8 mouse cellular contexts compared by ENCODE assay signal in genomic region chr6:112946021-112946811, GRCm38 (mm10). TPM values are rescaled to one million over a fixed set of nuclear protein-coding genes. Genes with fewer than 3 reads are reported as not detected.
DNase-seq lines count a peak whose midpoint lies in the region; ATAC-seq and TF ChIP-seq lines count a peak whose summit lies in the region.

No protein-coding gene starts in this region.

- H3K36me3 ChIP-seq in liver, adult 2 months (ENCODE audit: control insufficient read depth, insufficient read depth, low read length): no peaks in the 10 kb centered on the region
- H3K36me3 ChIP-seq in embryonic facial prominence, embryonic 13.5 days: peaks cover 4% of the 10 kb centered on the region; the same call in 1 of the 2 replicates
- no peaks in the 10 kb centered on the region for H3K36me3 ChIP-seq in hindbrain, embryonic 16.5 days (ENCODE audit: control insufficient read depth, insufficient read depth, low read length)
- H3K36me3 ChIP-seq in midbrain, embryonic 14.5 days (ENCODE audit: control insufficient read depth, insufficient read depth, low read length): peaks cover 9% of the 10 kb centered on the region; the same call in 1 of the 2 replicates

- WGBS in liver, adult 2 months: 28% methylated on average over 12 of the region's 12 CpGs
- 7% methylated on average over 12 of the region's 12 CpGs for WGBS in embryonic facial prominence, embryonic 13.5 days
- WGBS in hindbrain, embryonic 16.5 days: 2% methylated on average over 12 of the region's 12 CpGs
- WGBS in midbrain, embryonic 14.5 days: 0% methylated on average over 12 of the region's 12 CpGs

- H3K4me1 ChIP-seq in liver, adult 2 months (ENCODE audit: control insufficient read depth, insufficient read depth, low read length): peaks cover 3% of the 10 kb centered on the region; the same call in 1 of the 2 replicates
- H3K4me1 ChIP-seq in embryonic facial prominence, embryonic 13.5 days: peaks cover 52% of the 10 kb centered on the region
- H3K4me1 ChIP-seq in hindbrain, embryonic 16.5 days (ENCODE audit: control insufficient read depth, insufficient read depth, low read depth, low read length): peaks cover 29% of the 10 kb centered on the region
- H3K4me1 ChIP-seq in midbrain, embryonic 14.5 days (ENCODE audit: control insufficient read depth, insufficient read depth, low read length): peaks cover 46% of the 10 kb centered on the region

- TF ChIP-seq CTCF in liver, adult 2 months (IDR thresholded peaks at IDR 0.05; ENCODE audit: low read depth, low read length): no peak

- H3K9me3 ChIP-seq in embryonic facial prominence, embryonic 13.5 days: no peaks in the 10 kb centered on the region
- no peaks in the 10 kb centered on the region for H3K9me3 ChIP-seq in hindbrain, embryonic 16.5 days (ENCODE audit: control insufficient read depth, low read length)
- H3K9me3 ChIP-seq in midbrain, embryonic 14.5 days (ENCODE audit: control insufficient read depth, low read length): no peaks in the 10 kb centered on the region

- TF ChIP-seq POLR2A in liver, adult 2 months (IDR thresholded peaks at IDR 0.05; ENCODE audit: extremely low read depth, insufficient read depth, low read length): no peak

- ATAC-seq in embryonic facial prominence, embryonic 13.5 days (ENCODE audit: insufficient number of reproducible peaks, insufficient read depth, low FRiP score, low TSS enrichment, low read depth): no peak
- ATAC-seq in hindbrain, embryonic 16.5 days: peak; percentile 1
- peak; percentile 9; the same call in 1 of the 2 replicates for ATAC-seq in midbrain, embryonic 14.5 days (ENCODE audit: low FRiP score, low TSS enrichment)
- ATAC-seq in activated CD4-positive, CD25-positive, alpha-beta regulatory T cell, adult 4 months: no peak

- no peaks in the 10 kb centered on the region for H3K79me2 ChIP-seq in liver, adult 2 months (ENCODE audit: control insufficient read depth, insufficient read depth, low read length)

- H3K27me3 ChIP-seq in liver, adult 2 months (ENCODE audit: control insufficient read depth, insufficient read depth, low read length): no peaks in the 10 kb centered on the region
- H3K27me3 ChIP-seq in embryonic facial prominence, embryonic 13.5 days: no peaks in the 10 kb centered on the region
- no peaks in the 10 kb centered on the region for H3K27me3 ChIP-seq in hindbrain, embryonic 16.5 days (replicated peaks; ENCODE audit: control insufficient read depth, insufficient read depth, low read length)
- H3K27me3 ChIP-seq in midbrain, embryonic 14.5 days (ENCODE audit: control insufficient read depth, insufficient read depth, low read length): no peaks in the 10 kb centered on the region

- H3K4me2 ChIP-seq in embryonic facial prominence, embryonic 13.5 days: peak overlapping the region; percentile 79
- peak overlapping the region; percentile 65 for H3K4me2 ChIP-seq in hindbrain, embryonic 16.5 days (ENCODE audit: low read length)
- peak overlapping the region; percentile 84 for H3K4me2 ChIP-seq in midbrain, embryonic 14.5 days (ENCODE audit: low read length)

- DNase-seq in liver, adult 2 months (ENCODE audit: extremely low read depth, low read depth, low spot score): peak; percentile 62
- no peak for DNase-seq in liver
- DNase-seq in adrenal gland, postnatal 36 days: peak; percentile 25 to 55
- DNase-seq in midbrain, embryonic 14.5 days: peak; percentile 74
- no peak for DNase-seq in thymus, postnatal 36 days

- no peak overlapping the region for H3K9ac ChIP-seq in liver, adult 2 months (ENCODE audit: low read depth, low read length)
- peak overlapping the region; percentile 76 for H3K9ac ChIP-seq in embryonic facial prominence, embryonic 13.5 days
- peak overlapping the region; percentile 88 for H3K9ac ChIP-seq in hindbrain, embryonic 16.5 days (ENCODE audit: low read depth, low read length)
- H3K9ac ChIP-seq in midbrain, embryonic 14.5 days (replicated peaks; ENCODE audit: low read length): peak overlapping the region; percentile 87

- no peak overlapping the region for H3K27ac ChIP-seq in liver, adult 2 months (replicated peaks; ENCODE audit: insufficient read depth, low read depth, low read length)
- H3K27ac ChIP-seq in embryonic facial prominence, embryonic 13.5 days: peak overlapping the region; percentile 77
- peak overlapping the region; percentile 94 for H3K27ac ChIP-seq in hindbrain, embryonic 16.5 days (ENCODE audit: low read depth, low read length)
- peak overlapping the region; percentile 94 for H3K27ac ChIP-seq in midbrain, embryonic 14.5 days (replicated peaks; ENCODE audit: low read depth, low read length)

- peak overlapping the region; percentile 54; the same call in 1 of the 2 replicates for H3K4me3 ChIP-seq in liver, adult 2 months (ENCODE audit: insufficient read depth, low read depth, low read length)
- H3K4me3 ChIP-seq in embryonic facial prominence, embryonic 13.5 days: peak overlapping the region; percentile 62
- peak overlapping the region; percentile 71 for H3K4me3 ChIP-seq in hindbrain, embryonic 16.5 days (ENCODE audit: low read length)
- H3K4me3 ChIP-seq in midbrain, embryonic 14.5 days (replicated peaks; ENCODE audit: low read depth, low read length): peak overlapping the region; percentile 63

RNA-seq across cellular contexts. Expression of gene Srgap3, which starts 0.8 kb away (rescaled TPM):
- 0.83 and 1.2 TPM in 2 replicates for total RNA-seq in liver, adult 2 months (2014; rRNA removed)
- polyA plus RNA-seq in liver, adult 2 months (2012; rRNA removed): 0.69 and 1.5 TPM in 2 replicates
- 10 to 100 TPM; 17.1 to 26.3 TPM for total RNA-seq in adrenal gland, postnatal 36 days (2021)
- polyA plus RNA-seq in embryonic facial prominence, embryonic 13.5 days (2015; fragmentation: Nextera tagmentation; extraction: Ambion mirVana): 6.5 and 7.1 TPM in 2 replicates
- polyA plus RNA-seq in hindbrain, embryonic 16.5 days (2015; fragmentation: Nextera tagmentation; extraction: Ambion mirVana): 27.0 and 32.7 TPM in 2 replicates
- polyA plus RNA-seq in midbrain, embryonic 14.5 days (2014; fragmentation: Nextera tagmentation; extraction: Ambion mirVana): 58.6 and 68.8 TPM in 2 replicates
- polyA plus RNA-seq in activated CD4-positive, CD25-positive, alpha-beta regulatory T cell, adult 4 months (2017; shearing (Covaris generic)): under 1 TPM; 0.29 to 0.31 TPM

Comparison
In these comparisons a context has a peak if more than half of its experiments do, and no peak if none do; other contexts are left out.
1. DNase-seq: peak in liver, adult 2 months (single experiment), adrenal gland, postnatal 36 days (2 of 2) and midbrain, embryonic 14.5 days (single experiment); none in liver (single experiment) and thymus, postnatal 36 days (0 of 2).
2. ATAC-seq: peak in hindbrain, embryonic 16.5 days (single experiment) and midbrain, embryonic 14.5 days (single experiment); none in embryonic facial prominence, embryonic 13.5 days (single experiment) and activated CD4-positive, CD25-positive, alpha-beta regulatory T cell, adult 4 months (single experiment).
3. Peak in every context shown above with its lines, with median percentiles within 50 percentile points of each other: H3K4me3 ChIP-seq and H3K4me2 ChIP-seq.